Mouse (Mus musculus): ENCODE measurements around the gene Lingo2. TPM values are rescaled to one million over a fixed set of nuclear protein-coding genes. Genes with fewer than 3 reads are reported as not detected.

The Lingo2 gene
- total and polyA plus RNA-seq, 3 experiments: not detected

- in situ Hi-C loops (cut with MboI; ENCODE audit: low pct_ligation_motif_present, low pct_unique_long_range_greater_than_20kb, low sequenced_read_pairs): no loop called here
- no peaks in the 10 kb centered on the region for H3K4me1 ChIP-seq (ENCODE audit: control insufficient read depth in 1 of 2, insufficient read depth in 2 of 2)
- H3K27ac ChIP-seq (ENCODE audit: insufficient read depth, low read depth): no peak overlapping the region
- no peak overlapping the region for H3K9ac ChIP-seq (ENCODE audit: insufficient read depth, low read depth)
- no peak for TF ChIP-seq POLR2A (IDR thresholded peaks at IDR 0.05; ENCODE audit: low read depth, low read length)
- TF ChIP-seq MAZ (IDR thresholded peaks at IDR 0.05; ENCODE audit: low read depth, low read length): no peak
- TF ChIP-seq MXI1 (IDR thresholded peaks at IDR 0.05; ENCODE audit: low read depth, low read length): no peak
- TF ChIP-seq TBP (conservative IDR thresholded peaks at IDR 0.05; ENCODE audit: low read depth, low read length): no peak
- TF ChIP-seq IRF4 (IDR thresholded peaks at IDR 0.05; ENCODE audit: low read depth, low read length): no peak
- no peak for TF ChIP-seq ETS1 (conservative IDR thresholded peaks at IDR 0.05; ENCODE audit: low read depth, low read length)
- TF ChIP-seq ZKSCAN1 (IDR thresholded peaks at IDR 0.05; ENCODE audit: borderline replicate concordance, low read depth, low read length): no peak
- TF ChIP-seq CHD2 (IDR thresholded peaks at IDR 0.05; ENCODE audit: low read length): no peak
- no peak for TF ChIP-seq BHLHE40 (IDR thresholded peaks at IDR 0.05; ENCODE audit: low read depth, low read length)
- TF ChIP-seq MYC (IDR thresholded peaks at IDR 0.05; ENCODE audit: low read depth, low read length): no peak
- TF ChIP-seq PAX5 (IDR thresholded peaks at IDR 0.05; ENCODE audit: low read length): no peak
- TF ChIP-seq UBTF (IDR thresholded peaks at IDR 0.05; ENCODE audit: low read depth, low read length): no peak
- no peaks in the 10 kb centered on the region for H3K27me3 ChIP-seq (replicated peaks)
- peaks cover 13% of the 10 kb centered on the region for H3K9me3 ChIP-seq (replicated peaks; ENCODE audit: low read length)
- no peak overlapping the region for H3K4me2 ChIP-seq (ENCODE audit: insufficient read depth, low read depth, poor library complexity, severe bottlenecking)
- no peak for DNase-seq (ENCODE audit: extremely low read depth)
- H3K36me3 ChIP-seq (replicated peaks in 1 of 2; ENCODE audit: control insufficient read depth in 1 of 2, insufficient read depth in 1 of 2, low read length in 1 of 2): no peaks in the 10 kb centered on the region
- no peaks in the 10 kb centered on the region for H3K79me2 ChIP-seq (replicated peaks; ENCODE audit: control insufficient read depth, extremely low read depth, insufficient read depth, poor library complexity, severe bottlenecking)
- no peak overlapping the region for H3K4me3 ChIP-seq (replicated peaks in 1 of 3; ENCODE audit: low read depth in 2 of 3, low read length in 2 of 3, poor library complexity in 1 of 3)
- dilution Hi-C loops (cut with MboI; ENCODE audit: extremely low pct_ligation_motif_present, extremely low pct_unique_long_range_greater_than_20kb, low sequenced_read_pairs): no loop called here
Measured at GRCm38 (mm10) chr4:36052791-36053376, 898.7 kb downstream of the Lingo2 start.

- Histone ChIP-seq H3K4me3 (replicated peaks in 1 of 3; ENCODE audit: low read depth in 2 of 3, low read length in 2 of 3, poor library complexity in 1 of 3) (no peak overlapping the region), H3K27ac (ENCODE audit: insufficient read depth, low read depth) (no peak overlapping the region), H3K4me1 (ENCODE audit: control insufficient read depth in 1 of 2, insufficient read depth in 2 of 2) (no peaks in the 10 kb centered on the region), H3K27me3 (replicated peaks) (no peaks in the 10 kb centered on the region), H3K79me2 (replicated peaks; ENCODE audit: control insufficient read depth, extremely low read depth, insufficient read depth, poor library complexity, severe bottlenecking) (no peaks in the 10 kb centered on the region), H3K4me2 (ENCODE audit: insufficient read depth, low read depth, poor library complexity, severe bottlenecking) (no peak overlapping the region), H3K9ac (ENCODE audit: insufficient read depth, low read depth) (no peak overlapping the region), H3K36me3 (replicated peaks in 1 of 2; ENCODE audit: control insufficient read depth in 1 of 2, insufficient read depth in 1 of 2, low read length in 1 of 2) (no peaks in the 10 kb centered on the region), H3K9me3 (replicated peaks; ENCODE audit: low read length) (peaks cover 19% of the 10 kb centered on the region)
- in situ Hi-C loops (cut with MboI; ENCODE audit: low pct_ligation_motif_present, low pct_unique_long_range_greater_than_20kb, low sequenced_read_pairs): no loop called here
- no peak for DNase-seq (ENCODE audit: extremely low read depth)
- dilution Hi-C loops (cut with MboI; ENCODE audit: extremely low pct_ligation_motif_present, extremely low pct_unique_long_range_greater_than_20kb, low sequenced_read_pairs): no loop called here
- TF ChIP-seq ZKSCAN1 (IDR thresholded peaks at IDR 0.05; ENCODE audit: borderline replicate concordance, low read depth, low read length): no peak
- no peak for TF ChIP-seq JUN (IDR thresholded peaks at IDR 0.05; ENCODE audit: insufficient read depth, low read depth, low read length)
- no peak for TF ChIP-seq ZC3H11A (IDR thresholded peaks at IDR 0.05; ENCODE audit: low read depth, low read length)
- TF ChIP-seq GABPA (IDR thresholded peaks at IDR 0.05; ENCODE audit: insufficient replicate concordance, low read depth, low read length): no peak
- TF ChIP-seq KAT2A (IDR thresholded peaks at IDR 0.05; ENCODE audit: insufficient replicate concordance, low read length): no peak
Measured at GRCm38 (mm10) chr4:36040361-36040760, 911.2 kb downstream of the Lingo2 start.
